Mouse (Mus musculus): ENCODE data around the gene Atp10a. TPM values are rescaled to one million over a fixed set of nuclear protein-coding genes. Genes with fewer than 3 reads are reported as not detected.
"Not testable (repeated sequence)": the region's sequence is repeated elsewhere in the genome, so short reads cannot be mapped to it uniquely, and the experiment has no call there.

Atp10a gene
- polyA plus RNA-seq, 1 experiment from 2014 or later, result 4.0 TPM

DNA sequence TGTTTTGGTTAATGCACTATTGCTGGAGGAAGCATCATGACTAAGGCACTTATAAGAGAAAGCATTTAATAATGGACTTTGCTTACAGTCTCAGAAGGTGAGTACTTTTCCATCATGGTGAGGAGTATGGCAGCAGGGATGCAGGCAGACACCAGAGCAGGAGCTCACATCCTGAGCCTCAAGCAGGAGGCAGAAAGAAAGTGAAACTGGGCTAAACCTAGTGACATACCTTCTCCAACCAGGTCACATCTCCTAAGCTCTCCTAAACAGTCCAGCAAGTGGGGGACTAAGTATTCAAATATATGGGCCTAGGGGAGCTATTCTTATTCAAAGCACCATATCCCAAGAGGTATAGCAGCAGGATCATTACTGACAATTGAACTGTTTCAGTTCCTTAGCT lies 123.2 kb downstream of the Atp10a start:
- ATAC-seq (ENCODE audit: low FRiP score), result no peak
- H3K27me3 ChIP-seq, result no peaks in the 10 kb centered on the region
- H3K9me3 ChIP-seq, result no peaks in the 10 kb centered on the region
- no peak overlapping the region for H3K4me2 ChIP-seq
- H3K4me3 ChIP-seq (replicated peaks), result no peak overlapping the region
- H3K9ac ChIP-seq, result no peak overlapping the region
- no peak overlapping the region for H3K27ac ChIP-seq
- no peaks in the 10 kb centered on the region for H3K36me3 ChIP-seq (replicated peaks)
- no peaks in the 10 kb centered on the region for H3K4me1 ChIP-seq

DNA sequence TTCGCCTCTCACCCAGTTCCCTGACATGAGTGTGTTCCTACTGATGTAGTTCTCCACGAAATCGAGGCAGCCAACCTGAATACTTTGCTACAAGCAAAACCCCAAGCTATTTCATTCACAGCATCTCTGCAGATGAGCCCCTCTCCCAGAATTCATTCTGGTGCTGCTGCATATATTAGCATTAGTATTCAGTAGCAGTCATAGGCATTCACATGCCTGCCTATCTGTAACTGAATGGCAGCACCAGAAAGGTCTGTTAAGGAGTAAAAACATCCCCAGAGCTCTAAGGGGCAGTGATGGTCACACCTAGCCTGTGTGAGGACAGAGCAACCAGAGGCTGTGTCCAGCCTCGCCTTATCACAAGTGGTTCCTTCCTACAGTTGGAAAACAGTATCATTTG lies 131.0 kb downstream of the Atp10a start:
- no peaks in the 10 kb centered on the region for H3K36me3 ChIP-seq (replicated peaks)
- H3K27me3 ChIP-seq, result no peaks in the 10 kb centered on the region
- no peaks in the 10 kb centered on the region for H3K9me3 ChIP-seq
- WGBS, result 70% methylated on average over 4 of the region's 4 CpGs
- no peak overlapping the region for H3K4me2 ChIP-seq
- ATAC-seq (ENCODE audit: low FRiP score), result peak; percentile 67
- H3K9ac ChIP-seq, result no peak overlapping the region
- H3K27ac ChIP-seq, result no peak overlapping the region
- H3K4me3 ChIP-seq (replicated peaks), result no peak overlapping the region
- H3K4me1 ChIP-seq, result peaks cover 20% of the 10 kb centered on the region

DNA sequence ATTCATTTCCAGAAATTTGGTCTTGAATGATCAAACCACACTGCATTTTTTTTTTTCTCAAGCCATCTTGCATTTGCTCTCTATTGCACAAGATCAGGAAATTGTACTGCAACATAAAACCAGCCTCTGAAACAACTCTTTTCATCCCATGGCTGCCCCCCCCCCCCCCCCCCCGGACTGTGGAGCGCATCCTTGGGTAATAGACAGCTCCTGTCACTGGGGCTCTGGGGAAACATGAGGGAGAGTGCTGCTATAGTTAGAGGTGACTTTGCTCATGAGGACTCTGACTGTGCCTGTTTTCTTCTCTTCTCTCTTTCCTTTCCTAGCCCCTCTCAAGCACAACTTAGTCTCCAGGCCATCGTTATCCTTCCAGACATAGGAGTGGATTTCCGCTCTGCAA lies 131.6 kb downstream of the Atp10a start:
- ATAC-seq (ENCODE audit: low FRiP score), result no peak
- Histone ChIP-seq H3K4me2 (no peak overlapping the region), H3K36me3 (replicated peaks) (no peaks in the 10 kb centered on the region), H3K27ac (no peak overlapping the region), H3K27me3 (no peaks in the 10 kb centered on the region), H3K4me1 (peaks cover 20% of the 10 kb centered on the region), H3K4me3 (replicated peaks) (no peak overlapping the region), H3K9ac (no peak overlapping the region), H3K9me3 (no peaks in the 10 kb centered on the region)
- 26% methylated on average over 3 of the region's 4 CpGs for WGBS

DNA sequence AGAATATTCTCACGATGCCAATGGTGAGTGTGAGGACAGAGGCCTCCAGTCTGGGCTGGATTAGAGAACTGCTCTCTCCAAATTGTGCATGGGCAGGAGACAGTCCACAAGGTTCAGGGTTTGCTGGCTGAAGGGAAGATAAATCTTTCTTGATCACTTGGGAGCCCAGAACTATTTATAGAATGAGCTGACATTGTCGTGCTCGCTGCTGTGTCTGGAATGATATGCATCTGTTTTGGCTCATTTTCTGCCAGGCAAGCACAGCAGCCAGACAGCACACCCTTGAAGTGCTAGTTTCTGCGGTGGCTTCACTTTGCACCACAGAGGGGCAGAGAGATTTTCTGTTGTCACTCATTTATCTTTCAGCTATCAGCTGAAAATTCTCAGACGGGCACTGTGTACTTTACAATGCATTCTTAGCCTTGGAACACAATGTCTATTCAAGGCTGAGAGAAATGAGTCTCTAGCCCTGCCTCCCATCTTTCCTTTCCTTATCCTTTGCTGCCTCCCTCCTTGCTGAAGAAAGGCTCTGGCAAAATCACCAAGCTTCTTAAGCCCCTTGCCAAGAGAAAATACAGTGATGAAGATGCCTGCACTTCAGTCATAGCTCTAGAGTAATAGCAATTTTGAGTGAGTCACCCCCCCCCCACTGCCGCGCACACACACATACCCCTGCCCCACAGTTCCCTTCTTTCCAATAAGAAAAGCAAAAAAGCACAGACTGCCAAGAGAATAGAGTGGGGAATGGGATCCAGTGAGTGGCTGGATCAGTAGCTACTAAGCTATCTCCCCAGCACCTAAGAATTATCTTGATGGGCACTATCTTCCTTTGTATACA lies 132.7 kb downstream of the Atp10a start:
- no peaks in the 10 kb centered on the region for H3K9me3 ChIP-seq
- no peaks in the 10 kb centered on the region; the same call in 1 of the 2 replicates for H3K36me3 ChIP-seq (replicated peaks)
- no peak overlapping the region for H3K9ac ChIP-seq
- H3K4me2 ChIP-seq, result no peak overlapping the region
- H3K4me3 ChIP-seq (replicated peaks), result no peak overlapping the region
- no peaks in the 10 kb centered on the region for H3K27me3 ChIP-seq
- H3K4me1 ChIP-seq, result peaks cover 20% of the 10 kb centered on the region
- WGBS, result 56% methylated on average over 7 of the region's 7 CpGs
- H3K27ac ChIP-seq, result 0 out of 2 replicates have a peak overlapping the region, but pooled peaks have one; percentile 42
- no peak for ATAC-seq (ENCODE audit: low FRiP score)

DNA sequence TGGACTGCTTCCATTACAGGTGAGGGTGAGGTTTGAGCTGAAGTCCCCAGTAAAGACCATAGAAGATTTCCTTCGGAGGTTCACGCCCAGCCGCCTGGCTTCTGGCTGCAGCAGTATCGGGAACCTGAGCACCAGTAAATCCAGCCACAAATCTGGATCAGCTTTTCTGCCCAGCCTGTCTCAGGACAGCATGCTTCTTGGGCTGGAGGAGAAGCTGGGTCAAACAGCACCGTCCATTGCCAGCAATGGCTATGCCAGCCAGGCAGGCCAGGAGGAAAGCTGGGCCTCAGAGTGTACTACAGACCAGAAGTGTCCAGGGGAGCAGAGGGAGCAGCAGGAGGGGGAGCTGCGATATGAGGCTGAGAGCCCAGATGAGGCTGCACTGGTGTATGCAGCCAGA lies 141.3 kb downstream of the Atp10a start:
- no peaks in the 10 kb centered on the region for H3K4me1 ChIP-seq
- no peaks in the 10 kb centered on the region for H3K27me3 ChIP-seq
- no peak overlapping the region for H3K4me3 ChIP-seq (replicated peaks)
- ATAC-seq (ENCODE audit: low FRiP score), result no peak
- H3K9me3 ChIP-seq, result no peaks in the 10 kb centered on the region
- H3K9ac ChIP-seq, result no peak overlapping the region
- 95% methylated on average over 6 of the region's 6 CpGs for WGBS
- no peaks in the 10 kb centered on the region; the same call in 1 of the 2 replicates for H3K36me3 ChIP-seq (replicated peaks)
- H3K4me2 ChIP-seq, result no peak overlapping the region
- no peak overlapping the region for H3K27ac ChIP-seq

DNA sequence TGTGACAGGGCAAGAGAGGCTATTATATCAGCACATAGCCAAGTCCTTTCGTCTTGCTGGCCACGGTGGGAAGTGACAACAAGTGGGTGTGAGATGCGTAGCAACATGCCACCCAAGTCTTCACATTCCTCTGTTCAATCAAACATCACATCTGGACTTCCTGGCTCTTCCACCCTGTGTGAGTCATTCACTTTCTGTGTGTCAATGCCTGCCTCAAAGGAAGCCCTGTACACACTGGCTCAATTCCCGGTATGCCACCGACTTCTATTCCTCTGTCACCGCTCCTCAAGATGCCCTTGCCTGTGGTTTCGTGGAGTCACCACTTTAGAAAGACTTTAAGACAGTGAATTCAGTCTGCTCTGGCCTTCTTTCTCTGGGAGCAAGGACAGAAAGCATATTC lies 144.9 kb downstream of the Atp10a start:
- ATAC-seq (ENCODE audit: low FRiP score), result no peak
- WGBS, result 89% methylated on average over 7 of the region's 7 CpGs
- H3K36me3 ChIP-seq (replicated peaks), result no peaks in the 10 kb centered on the region

DNA sequence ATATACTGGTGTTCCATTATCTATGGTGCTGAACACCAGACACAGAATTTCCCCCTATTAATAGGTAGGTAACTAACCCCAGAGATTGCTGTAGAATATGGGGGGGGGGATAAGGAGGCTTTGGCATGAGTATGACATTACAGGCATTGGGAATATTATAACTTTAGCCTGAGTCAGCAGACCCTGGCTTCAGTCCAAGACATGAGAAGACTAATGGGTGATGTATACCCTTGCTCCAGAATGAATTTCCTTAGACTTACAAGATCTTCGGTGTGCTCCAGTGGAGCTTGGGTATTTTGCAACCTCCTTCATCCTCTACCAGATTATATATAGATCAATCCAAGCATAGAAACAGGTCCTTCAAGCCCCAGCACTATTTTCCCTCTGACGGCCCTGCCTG lies 145.8 kb downstream of the Atp10a start:
- WGBS, result 98% methylated on average over 2 of the region's 2 CpGs
- ATAC-seq (ENCODE audit: low FRiP score), result no peak
- H3K9ac ChIP-seq, result no peak overlapping the region
- no peaks in the 10 kb centered on the region for H3K27me3 ChIP-seq
- H3K4me1 ChIP-seq, result no peaks in the 10 kb centered on the region
- H3K9me3 ChIP-seq, result no peaks in the 10 kb centered on the region
- no peaks in the 10 kb centered on the region for H3K36me3 ChIP-seq (replicated peaks)
- no peak overlapping the region for H3K27ac ChIP-seq
- no peak overlapping the region for H3K4me3 ChIP-seq (replicated peaks)
- no peak overlapping the region for H3K4me2 ChIP-seq

More for the DNA sequence above, 144.9 kb downstream of the Atp10a start:
- Histone ChIP-seq H3K9ac (no peak overlapping the region), H3K9me3 (no peaks in the 10 kb centered on the region), H3K27ac (no peak overlapping the region), H3K4me2 (no peak overlapping the region), H3K4me3 (replicated peaks) (no peak overlapping the region), H3K4me1 (no peaks in the 10 kb centered on the region), H3K27me3 (no peaks in the 10 kb centered on the region)

DNA sequence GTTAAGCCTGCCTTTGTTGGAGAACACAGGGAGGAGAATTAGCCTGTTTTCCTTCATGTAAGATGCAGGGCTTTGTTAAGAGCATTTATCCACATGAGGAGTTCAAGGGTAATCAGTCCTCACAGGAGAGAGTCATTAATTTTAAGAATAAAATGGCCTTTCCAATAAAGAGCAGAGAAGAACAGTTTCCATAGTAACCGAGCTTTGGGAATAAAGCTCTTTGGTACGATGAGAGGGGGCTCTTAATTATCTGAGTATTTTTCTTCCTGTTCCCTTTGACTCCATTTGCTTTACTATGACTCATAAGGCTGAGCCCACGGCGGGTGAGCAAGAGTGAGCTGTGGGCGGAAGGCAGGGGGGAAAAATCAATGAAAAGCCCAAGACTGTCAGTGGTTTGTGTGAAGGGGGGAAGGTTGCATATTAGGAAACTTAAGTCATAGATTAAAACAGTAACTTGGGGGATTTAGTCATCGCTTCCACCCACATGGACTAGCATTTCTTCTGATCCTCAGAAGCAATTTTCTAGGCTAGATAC lies 166.2 kb downstream of the Atp10a start:
- peaks cover 3% of the 10 kb centered on the region for H3K36me3 ChIP-seq (replicated peaks)
- peak; percentile 66 for ATAC-seq (ENCODE audit: low FRiP score)
- H3K4me3 ChIP-seq (replicated peaks), result no peak overlapping the region
- 15% methylated on average over 6 of the region's 6 CpGs for WGBS
- no peaks in the 10 kb centered on the region for H3K27me3 ChIP-seq
- no peak overlapping the region for H3K27ac ChIP-seq
- H3K9ac ChIP-seq, result no peak overlapping the region
- H3K4me2 ChIP-seq, result no peak overlapping the region
- peaks cover 8% of the 10 kb centered on the region for H3K4me1 ChIP-seq
- no peaks in the 10 kb centered on the region for H3K9me3 ChIP-seq

DNA sequence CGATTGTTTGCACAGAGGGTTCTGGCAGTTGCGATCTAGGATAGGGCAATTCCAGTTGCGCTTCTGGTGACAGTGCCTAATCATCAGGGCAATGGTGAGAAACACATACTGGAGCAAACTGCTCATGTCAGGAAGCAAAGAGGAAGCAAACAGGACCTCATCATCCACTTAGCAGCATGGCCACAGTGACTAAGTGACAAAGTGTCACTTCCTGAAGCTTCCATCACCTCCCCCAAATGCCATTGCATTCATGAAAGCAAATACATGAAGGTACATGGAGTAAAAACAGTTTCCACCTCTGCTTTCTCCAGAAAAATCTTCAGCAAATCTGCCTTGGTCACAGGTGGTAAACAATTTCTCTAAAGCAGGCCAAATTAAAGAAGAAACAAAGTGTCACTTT lies 168.7 kb downstream of the Atp10a start:
- no peaks in the 10 kb centered on the region for H3K27me3 ChIP-seq
- no peaks in the 10 kb centered on the region for H3K9me3 ChIP-seq
- peaks cover 12% of the 10 kb centered on the region for H3K36me3 ChIP-seq (replicated peaks)
- H3K9ac ChIP-seq, result no peak overlapping the region
- peaks cover 8% of the 10 kb centered on the region for H3K4me1 ChIP-seq
- WGBS, result 92% methylated on average over 3 of the region's 3 CpGs
- no peak overlapping the region for H3K4me3 ChIP-seq (replicated peaks)
- no peak for ATAC-seq (ENCODE audit: low FRiP score)
- no peak overlapping the region for H3K4me2 ChIP-seq
- H3K27ac ChIP-seq, result no peak overlapping the region

DNA sequence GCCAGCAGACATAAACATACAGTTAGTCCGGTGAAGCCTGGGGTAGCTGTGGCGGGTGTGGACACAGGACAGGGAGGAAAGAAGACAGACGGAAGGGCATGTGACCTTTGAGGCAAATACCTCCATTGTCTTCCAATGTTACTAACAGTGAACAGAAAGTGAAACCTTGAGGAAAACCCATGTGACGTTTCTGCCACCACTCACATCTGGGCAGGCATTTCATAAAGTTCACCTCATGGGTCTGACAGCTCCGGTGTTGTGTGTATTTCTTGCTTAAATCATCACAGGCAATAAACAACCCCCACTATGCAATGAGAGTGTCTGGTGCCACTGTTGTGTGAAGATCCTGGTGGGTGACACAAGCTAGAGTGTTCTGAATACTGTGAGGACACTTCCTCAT lies 173.1 kb downstream of the Atp10a start:
- Histone ChIP-seq H3K4me1 (no peaks in the 10 kb centered on the region), H3K27ac (no peak overlapping the region), H3K4me2 (no peak overlapping the region), H3K36me3 (replicated peaks) (peaks cover 12% of the 10 kb centered on the region), H3K9me3 (no peaks in the 10 kb centered on the region), H3K27me3 (no peaks in the 10 kb centered on the region), H3K4me3 (replicated peaks) (no peak overlapping the region), H3K9ac (no peak overlapping the region)
- ATAC-seq (ENCODE audit: low FRiP score), result no peak
- 82% methylated on average over 5 of the region's 5 CpGs for WGBS

DNA sequence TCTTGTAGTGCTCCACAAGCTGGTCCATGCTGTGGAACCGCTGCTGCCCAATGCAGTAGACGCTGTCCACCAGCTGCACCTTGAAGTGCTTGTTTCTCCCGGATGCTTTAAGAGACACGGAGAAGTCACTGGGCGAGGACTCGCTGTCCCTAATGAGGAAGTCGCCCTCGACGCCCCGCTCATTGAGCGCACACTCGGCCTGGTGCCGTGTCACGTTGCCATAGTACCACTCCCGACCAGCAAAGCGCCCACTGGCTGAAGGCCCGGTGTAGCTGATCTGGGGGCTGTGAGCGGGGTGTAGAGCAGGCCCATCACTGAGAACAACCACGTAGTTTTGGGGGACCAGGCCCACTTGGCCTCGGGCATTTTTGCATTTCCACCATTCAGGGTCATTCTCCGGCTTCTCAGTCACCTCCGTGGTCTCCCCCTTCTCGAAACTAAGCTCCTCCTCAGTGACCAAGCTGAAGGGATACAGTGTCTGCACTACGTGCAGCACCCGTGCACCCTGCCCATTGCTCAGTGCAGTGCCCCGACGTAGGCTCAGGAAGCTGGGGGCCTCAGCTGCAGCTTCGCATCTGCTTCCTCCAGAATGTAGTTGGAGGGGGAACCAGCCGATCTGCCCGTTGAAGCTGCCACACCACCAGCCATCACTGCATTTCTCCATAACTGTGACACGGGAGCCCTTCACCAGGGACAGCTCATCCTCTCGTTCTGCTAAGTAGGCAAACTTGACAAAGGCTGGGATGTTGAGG lies 181.1 kb downstream of the Atp10a start:
- H3K4me3 ChIP-seq (replicated peaks); ATAC-seq (ENCODE audit: low FRiP score); H3K27ac ChIP-seq; H3K27me3 ChIP-seq; H3K9me3 ChIP-seq; H3K4me2 ChIP-seq; H3K9ac ChIP-seq; H3K4me1 ChIP-seq; H3K36me3 ChIP-seq (replicated peaks): not testable (repeated sequence)
- WGBS, result 93% methylated on average over 32 of the region's 32 CpGs

DNA sequence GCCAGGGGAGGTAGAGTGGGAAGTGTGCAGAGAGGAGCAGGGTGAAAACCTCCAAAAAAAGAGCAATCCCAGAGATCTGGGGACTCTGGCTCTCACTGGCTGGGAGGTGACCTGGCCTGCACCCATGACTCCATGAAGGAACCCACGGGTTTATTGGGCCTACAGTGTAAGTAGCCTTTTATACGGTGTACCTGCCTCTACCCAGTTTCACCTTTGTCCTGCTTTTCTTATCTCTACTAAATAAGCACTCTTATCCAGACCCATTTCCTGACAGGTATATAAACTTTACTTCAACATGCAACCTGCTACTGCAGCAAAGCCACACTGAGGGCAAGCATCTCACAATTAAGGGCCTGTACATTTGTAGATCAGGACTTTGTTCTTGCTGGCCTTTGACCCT lies 184.4 kb downstream of the Atp10a start:
- peaks cover 23% of the 10 kb centered on the region for H3K4me1 ChIP-seq
- WGBS, result 96% methylated on average over 2 of the region's 2 CpGs
- H3K27me3 ChIP-seq, result no peaks in the 10 kb centered on the region
- no peak overlapping the region for H3K9ac ChIP-seq
- no peak overlapping the region for H3K27ac ChIP-seq
- ATAC-seq (ENCODE audit: low FRiP score), result no peak
- no peak overlapping the region for H3K4me2 ChIP-seq
- H3K36me3 ChIP-seq (replicated peaks), result no peaks in the 10 kb centered on the region
- no peak overlapping the region for H3K4me3 ChIP-seq (replicated peaks)
- H3K9me3 ChIP-seq, result no peaks in the 10 kb centered on the region
